Mouse (Mus musculus) frontal cortex, postnatal 36 days (tissue): Measurements from ENCODE around the gene Spocd1.

Source experiments
- DNase-seq, 2 experiments: peaks; one replicate each; pipeline ENCODE4 v3.0.0; 2022; ENCODE audit warnings: low spot score in 2 of 2

Gene Spocd1

GRCm38 (mm10) chr4:129974285-129974684 lies 45.2 kb downstream of the Spocd1 start:
- DNase-seq, result no peak

GRCm38 (mm10) chr4:129977256-129977655 lies 48.2 kb downstream of the Spocd1 start:
- no peak for DNase-seq

- DNase-seq, result no peak
Observed at GRCm38 (mm10) chr4:129978227-129978626, 49.2 kb downstream of the Spocd1 start.

GRCm38 (mm10) chr4:129978930-129979329 lies 49.9 kb downstream of the Spocd1 start:
- no peak for DNase-seq

- DNase-seq, result no peak
Observed at GRCm38 (mm10) chr4:129981657-129982056, 52.6 kb downstream of the Spocd1 start.

- DNase-seq, result no peak
Observed at GRCm38 (mm10) chr4:129983046-129983445, 54.0 kb downstream of the Spocd1 start.

GRCm38 (mm10) chr4:129983764-129984420 lies 54.8 kb downstream of the Spocd1 start:
- peak; percentile 88 to 90 for DNase-seq

- DNase-seq, result no peak
Observed at GRCm38 (mm10) chr4:129984421-129985061, 55.5 kb downstream of the Spocd1 start, which contains the start of gene Adgrb2. Gene Adgrb2, plus strand, starts transcription at chr4:129984870.

GRCm38 (mm10) chr4:129985161-129985670 lies 56.2 kb downstream of the Spocd1 start:
- DNase-seq, result no peak

- DNase-seq, result peak; percentile 81 to 82
Observed at GRCm38 (mm10) chr4:129985671-129986441, 56.8 kb downstream of the Spocd1 start.

- DNase-seq, result no peak
Observed at GRCm38 (mm10) chr4:129987825-129988504, 58.9 kb downstream of the Spocd1 start.

- DNase-seq, result no peak
Observed at GRCm38 (mm10) chr4:129989925-129990324, 60.9 kb downstream of the Spocd1 start.

- no peak for DNase-seq
Observed at GRCm38 (mm10) chr4:129992720-129993119, 63.7 kb downstream of the Spocd1 start.

- no peak for DNase-seq
Observed at GRCm38 (mm10) chr4:129993213-129993612, 64.2 kb downstream of the Spocd1 start.

- DNase-seq, result no peak
Observed at GRCm38 (mm10) chr4:129993944-129994695, 65.1 kb downstream of the Spocd1 start.

- no peak for DNase-seq
Observed at GRCm38 (mm10) chr4:129994728-129995127, 65.7 kb downstream of the Spocd1 start.

GRCm38 (mm10) chr4:129995255-129995654 lies 66.2 kb downstream of the Spocd1 start:
- peak in 1 of 2 experiments; percentile 55 for DNase-seq

- no peak for DNase-seq
Observed at GRCm38 (mm10) chr4:129996015-129996414, 67.0 kb downstream of the Spocd1 start.

GRCm38 (mm10) chr4:129998124-129998523 lies 69.1 kb downstream of the Spocd1 start:
- DNase-seq, result peak; percentile 74 to 78

GRCm38 (mm10) chr4:130001710-130002109 lies 72.7 kb downstream of the Spocd1 start:
- no peak for DNase-seq

- DNase-seq, result peak; percentile 71 to 77
Observed at GRCm38 (mm10) chr4:130002157-130002556, 73.1 kb downstream of the Spocd1 start.
